Mouse (Mus musculus): ENCODE measurements around the gene Tpm4.

GRCm38 (mm10) chr8:72160007-72160406 lies 25.2 kb downstream of the Tpm4 start:
- TF ChIP-seq CTCF (conservative IDR thresholded peaks at IDR 0.05; ENCODE audit: insufficient read depth, insufficient read length, low read depth, low read length) = no peak
- no peak for TF ChIP-seq POLR2A (IDR thresholded peaks at IDR 0.05; ENCODE audit: low read depth, low read length)
